Mouse (Mus musculus) brain, embryonic 14.5 days (tissue): ENCODE data around the gene Dnajc19. TPM values are rescaled to one million over a fixed set of nuclear protein-coding genes. Genes with fewer than 3 reads are reported as not detected.

ENCODE experiments used
- DNase-seq: peaks from one replicate; pipeline ENCODE4 v3.0.0-alpha.2; 2011; ENCODE audit warnings: low read depth
- CTCF ChIP-seq: fragments of 200-500 bp; IDR thresholded peaks from 2 replicates; pipeline ENCODE4 v1.5.1; 2012; ENCODE audit warnings: inconsistent platforms, mild to moderate bottlenecking, moderate library complexity, borderline replicate concordance; ENCODE audit not compliant: insufficient read depth, insufficient read length; ENCODE audit errors: extremely low read depth
- POLR2A ChIP-seq: fragments of 200-500 bp; IDR thresholded peaks from 2 replicates; pipeline ENCODE4 v1.6.1; 2012; ENCODE audit warnings: mild to moderate bottlenecking, inconsistent platforms, borderline replicate concordance; ENCODE audit not compliant: poor library complexity, insufficient read depth, insufficient read length, severe bottlenecking; ENCODE audit errors: extremely low read depth
- polyA plus RNA-seq: library from polyadenylated mRNA; depleted of rRNA; stranded (reverse); fragments of >200 nt; gene quantifications from 2 replicates; pipeline ENCODE4 v1.2.3, GENCODE M21; 2012; rRNA removed

Dnajc19 gene
- polyA plus RNA-seq, 1 experiment = 67.8 TPM

GRCm38 (mm10) chr3:34019540-34020381, 61.4 kb downstream of the Dnajc19 start, which contains the start of gene Fxr1:
TSS of gene Fxr1 (plus strand) at chr3:34019943.
- TF ChIP-seq CTCF (no peak), POLR2A (peak; percentile 62; the same call in 1 of the 2 replicates)
- peak; percentile 92 for DNase-seq

- no peak for TF ChIP-seq POLR2A
- TF ChIP-seq CTCF = no peak
- DNase-seq = no peak
These were observed 72.9 kb downstream of the Dnajc19 start for GRCm38 (mm10) chr3:34008191-34008590.

GRCm38 (mm10) chr3:34007611-34008010, 73.5 kb downstream of the Dnajc19 start:
- no peak for DNase-seq
- no peak for TF ChIP-seq CTCF

- TF ChIP-seq POLR2A (no peak), CTCF (no peak)
- DNase-seq = no peak
These were observed 74.3 kb downstream of the Dnajc19 start for GRCm38 (mm10) chr3:34006824-34007223.

GRCm38 (mm10) chr3:34006301-34006700, 74.8 kb downstream of the Dnajc19 start:
- TF ChIP-seq CTCF = no peak
- no peak for TF ChIP-seq POLR2A
- no peak for DNase-seq

Other genes starting within 250 kb of the Dnajc19 start
- 30.9 and 32.4 TPM in 2 replicates for gene Ccdc39, start 237.0 kb downstream of the Dnajc19 start, polyA plus RNA-seq
- gene Fxr1, start 61.4 kb downstream of the Dnajc19 start, polyA plus RNA-seq = 47.9 and 55.9 TPM in 2 replicates